Mouse (Mus musculus) heart, postnatal 14 days (tissue): ENCODE results near the gene Trpm4. TPM values are rescaled to one million over a fixed set of nuclear protein-coding genes. Genes with fewer than 3 reads are reported as not detected.

ENCODE experiments used
- DNase-seq, 2 experiments: peaks; one replicate each; pipeline ENCODE4 v3.0.0; 2021 to 2022
- intact Hi-C: fragments of 180-260 bp; cut with DNase I; formaldehyde crosslinking; loops from one replicate; pipeline ENCODE4 v1.15.1; 2025
- total RNA-seq, 2 experiments: library from RNA; stranded (reverse); gene quantifications; 2 replicates each; pipeline ENCODE4 v1.2.3; 2021

The Trpm4 gene
- total RNA-seq, 2 experiments from 2014 or later, result 20.8 to 22.3 TPM

DNA sequence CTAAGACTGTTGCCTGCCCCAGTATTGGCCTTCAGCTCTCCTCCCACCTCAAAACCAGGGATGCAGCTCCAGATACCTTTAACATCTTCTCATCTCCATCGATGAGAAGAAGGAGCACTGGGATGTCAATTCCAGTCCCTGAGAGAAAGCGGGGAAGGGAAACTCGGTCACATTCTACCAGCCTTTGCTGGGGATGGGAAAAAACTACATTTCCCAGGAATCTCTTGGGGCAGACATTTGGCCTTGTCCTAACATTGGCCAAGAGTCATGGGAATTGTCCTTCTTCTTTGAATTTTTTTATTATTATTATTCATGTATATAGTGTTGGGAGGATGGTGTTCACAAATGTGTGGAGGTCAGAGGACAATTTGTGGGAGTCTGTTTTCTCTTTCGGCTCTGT lies 11.3 kb downstream of the Trpm4 start:
- no peak for DNase-seq
- intact Hi-C loops, result no loop called here

DNA sequence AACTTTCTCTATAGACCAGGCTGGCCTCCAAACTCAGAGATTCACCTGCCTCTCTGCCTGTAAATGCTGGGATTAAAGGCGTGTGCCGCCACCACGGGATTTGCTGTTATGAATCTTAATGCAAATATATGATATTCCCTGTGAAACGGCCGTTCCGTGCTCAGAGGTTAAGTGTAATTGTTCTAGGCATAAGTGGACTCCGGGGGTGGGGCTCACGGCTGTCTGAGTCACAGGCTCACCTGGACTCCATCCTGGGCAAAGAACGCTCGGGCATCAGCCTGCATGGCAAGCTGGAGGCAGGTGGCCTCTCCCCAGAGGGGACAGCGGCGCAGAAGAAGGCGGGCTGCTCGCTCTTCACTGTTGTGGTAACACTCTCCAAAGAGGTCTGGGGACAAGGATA lies 17.0 kb downstream of the Trpm4 start:
- intact Hi-C loops, result no loop called here
- DNase-seq, result no peak

DNA sequence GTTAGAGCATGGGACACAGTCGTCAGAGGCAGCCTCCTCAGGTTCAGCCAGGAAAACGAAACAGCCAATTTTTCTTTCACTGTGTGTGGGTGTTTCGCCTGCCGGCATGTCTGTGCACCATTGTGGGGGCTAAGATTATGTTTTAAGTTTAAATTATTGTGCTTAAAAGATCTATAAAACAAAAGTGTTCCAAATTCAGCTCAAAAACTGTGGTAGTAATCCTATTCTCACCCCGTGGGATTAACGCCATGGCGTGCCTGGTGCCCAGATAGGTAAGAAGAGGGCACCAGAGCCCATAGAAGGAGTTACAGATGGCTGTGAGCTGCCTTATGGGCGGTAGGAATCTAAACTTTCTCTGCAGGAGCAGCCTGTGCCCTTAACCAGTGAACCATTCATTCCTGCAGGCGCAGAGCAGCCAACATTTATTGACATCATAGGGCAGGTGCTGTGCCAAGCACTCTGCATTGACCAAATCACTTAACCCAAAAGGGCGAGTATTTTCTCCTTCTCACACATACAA lies 18.3 kb downstream of the Trpm4 start:
- DNase-seq, result no peak
- intact Hi-C loops, result no loop called here

DNA sequence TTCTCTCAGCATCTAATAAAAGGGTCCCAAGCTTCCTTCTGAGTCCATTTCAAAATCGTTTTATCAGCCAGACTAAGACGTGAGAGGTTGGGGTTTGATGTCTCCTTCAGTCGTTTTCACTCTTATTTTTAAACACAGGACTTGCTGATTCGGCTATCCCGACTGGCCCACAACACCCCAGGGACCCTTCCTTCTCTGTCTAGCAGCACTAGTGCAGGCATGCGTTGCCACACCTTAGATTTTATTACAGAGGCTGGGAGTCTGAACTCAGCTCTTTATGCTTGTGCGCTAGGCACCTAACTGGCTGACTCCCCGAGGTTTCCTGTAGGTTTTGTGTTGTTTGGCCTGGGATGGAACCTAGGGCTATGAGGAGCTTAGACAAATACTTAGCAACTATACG lies 20.1 kb downstream of the Trpm4 start:
- DNase-seq, result no peak
- intact Hi-C loops, result loop anchor here (2.0 kb wide), 1 partner anchor 19 kb away; the partner anchor contains the start of gene Trpm4

DNA sequence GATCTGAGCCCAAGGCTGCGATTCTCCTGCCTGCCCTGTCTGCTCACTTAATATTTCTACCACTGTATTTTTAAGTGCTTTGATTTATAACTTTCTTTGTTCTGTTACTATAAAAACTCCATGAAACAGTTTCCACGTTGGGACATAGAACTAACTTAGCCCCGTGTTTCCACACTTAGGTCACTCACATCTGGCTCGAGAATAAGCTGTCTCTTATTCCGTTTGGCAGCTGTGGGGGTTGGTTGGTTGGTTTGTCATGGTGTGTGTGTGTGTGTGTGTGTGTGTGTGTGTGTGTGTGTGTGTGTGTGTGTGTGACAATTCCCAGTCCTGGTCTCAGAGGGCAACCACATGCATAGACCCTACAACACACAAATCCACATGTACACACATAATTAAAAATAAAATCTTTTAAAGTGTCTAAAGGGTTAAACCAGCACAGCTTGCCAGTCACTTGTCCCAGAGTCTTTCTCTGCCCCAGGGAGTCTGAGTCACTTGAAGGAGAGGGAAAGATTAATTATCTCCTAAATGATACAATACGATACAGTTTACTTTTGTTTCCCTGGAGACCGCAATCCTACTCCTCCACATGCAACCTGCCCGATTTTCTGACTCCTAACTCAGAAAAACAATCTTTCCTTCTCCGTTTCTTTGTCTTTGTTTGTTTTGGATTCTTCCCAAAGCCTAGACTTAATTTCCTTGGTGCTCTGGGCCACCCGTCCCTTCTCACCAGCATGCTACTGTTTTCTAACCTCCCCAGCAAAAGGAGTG lies 20.7 kb downstream of the Trpm4 start:
- intact Hi-C loops, result loop anchor here (2.0 kb wide), 1 partner anchor 20 kb away; the partner anchor contains the start of gene Trpm4
- DNase-seq, result no peak

DNA sequence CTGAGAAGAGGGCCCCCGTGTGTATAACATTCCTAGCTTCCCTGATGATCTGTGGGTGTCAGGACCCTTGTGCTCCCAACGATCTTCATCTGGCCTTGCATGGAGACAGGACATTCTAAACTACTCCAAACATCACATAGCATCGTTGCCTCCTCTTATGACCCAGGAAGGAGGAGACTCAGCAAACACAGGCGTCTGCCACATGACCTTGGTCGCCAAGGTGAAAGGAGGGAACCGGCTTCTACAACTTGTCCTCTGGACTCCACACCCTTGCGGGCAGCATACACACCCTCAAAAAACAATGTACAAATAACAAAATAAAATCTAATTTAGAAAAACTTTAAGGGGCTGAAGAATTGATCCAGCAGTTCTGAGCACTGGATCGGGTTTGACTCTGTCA lies 21.6 kb downstream of the Trpm4 start:
- intact Hi-C loops, result loop anchor here (2.0 kb wide), 1 partner anchor 21 kb away; the partner anchor contains the start of gene Trpm4
- DNase-seq, result no peak

DNA sequence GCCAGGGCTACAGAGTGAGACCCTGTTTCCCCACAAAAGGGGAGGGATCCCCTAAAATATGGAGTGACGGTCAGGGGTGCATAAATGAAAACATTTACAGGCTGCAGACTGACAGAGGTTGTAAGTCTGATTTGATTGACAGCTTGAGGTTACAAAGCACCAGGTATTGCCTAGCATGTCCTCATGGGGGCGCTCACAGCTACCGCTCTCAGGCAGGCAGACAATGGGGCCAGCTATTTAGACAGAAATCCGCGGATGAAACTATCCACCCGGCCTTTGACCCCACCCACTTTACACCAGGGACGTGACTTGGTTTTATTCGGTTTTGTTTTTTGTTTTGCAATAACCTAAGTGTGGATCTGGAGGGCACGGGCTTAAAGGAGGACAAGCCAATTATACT lies 24.1 kb downstream of the Trpm4 start:
- DNase-seq, result peak; percentile 63 to 77
- intact Hi-C loops, result loop anchor here (5.0 kb wide), 1 partner anchor 33 kb away; no protein-coding TSS in a partner anchor

DNA sequence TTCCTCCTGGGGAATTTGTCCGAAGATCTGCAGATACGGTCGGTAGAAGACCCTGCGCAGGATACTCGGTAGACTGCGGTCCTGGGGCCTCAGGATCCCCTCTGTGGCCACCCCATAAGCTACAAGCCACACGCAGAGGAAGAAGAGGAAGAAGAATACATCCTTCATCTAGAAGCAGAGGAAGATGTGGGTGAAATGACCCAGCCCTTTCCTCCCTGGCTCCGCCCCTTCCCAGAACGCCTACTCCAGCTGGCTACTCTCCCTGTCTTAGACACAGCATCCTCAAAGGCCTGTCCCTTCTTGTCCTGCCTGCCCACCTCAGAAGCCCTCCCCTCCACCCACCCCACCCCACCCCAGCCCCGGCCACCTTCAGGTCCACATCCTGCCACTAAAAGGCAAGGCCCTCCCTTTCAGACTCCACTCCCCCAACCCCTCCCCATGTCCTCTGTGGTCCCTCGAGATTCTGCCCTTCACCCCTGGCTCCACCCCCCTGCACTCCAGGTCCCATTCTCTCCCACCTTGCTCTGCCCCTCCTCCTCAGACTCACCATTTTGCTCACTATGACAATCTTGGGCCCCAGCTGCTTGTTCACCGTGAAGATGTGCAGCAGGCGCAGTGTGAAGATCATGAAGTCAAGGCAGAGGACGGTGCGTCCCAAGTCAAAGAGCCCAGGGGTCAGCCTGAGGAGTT lies 24.9 kb downstream of the Trpm4 start:
- intact Hi-C loops, result loop anchor here (5.0 kb wide), 1 partner anchor 34 kb away; no protein-coding TSS in a partner anchor
- no peak for DNase-seq

DNA sequence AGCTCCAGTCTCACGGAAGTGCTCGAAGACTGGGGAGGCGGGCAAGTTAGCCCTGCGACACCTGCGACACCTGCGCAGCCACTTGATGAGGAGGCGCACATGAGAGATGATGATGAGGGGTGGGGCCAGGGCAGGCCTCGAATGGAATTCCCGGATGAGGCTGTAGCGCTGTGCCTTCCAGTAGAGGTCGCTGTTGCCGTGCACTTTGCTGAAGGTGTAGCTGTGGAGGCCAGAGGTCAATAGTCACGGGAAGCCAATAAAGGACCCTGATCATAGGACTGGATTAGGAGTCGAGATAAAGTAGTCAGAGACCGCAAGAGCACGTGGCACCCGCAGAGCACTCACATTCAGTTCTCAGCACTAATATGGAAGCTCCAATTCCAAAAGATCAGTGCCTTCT lies 28.3 kb downstream of the Trpm4 start:
- DNase-seq, result peak; percentile 57 to 78
- intact Hi-C loops, result loop anchor here (2.0 to 5.0 kb wide), 2 partner anchors 37 to 98 kb away; no protein-coding TSS in a partner anchor

DNA sequence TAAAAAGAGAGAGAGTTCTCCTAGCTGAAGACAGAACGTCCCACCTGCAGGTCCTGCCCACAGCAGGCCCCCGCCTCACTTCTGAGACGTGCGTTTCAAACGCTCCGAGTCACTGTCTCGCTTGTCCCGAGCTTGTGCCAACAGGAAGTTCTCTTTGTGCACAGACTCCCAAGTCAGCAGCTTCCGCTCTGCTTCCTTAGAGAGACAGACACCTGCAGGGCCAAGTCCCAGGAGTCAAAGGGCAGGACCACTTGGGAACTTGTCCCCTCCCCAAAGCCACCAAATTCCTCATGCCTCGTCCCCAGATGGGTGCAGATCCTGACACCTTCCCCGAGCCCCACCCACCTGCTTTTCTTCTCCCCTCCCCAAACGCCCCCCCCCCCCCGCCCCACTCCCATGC lies 28.7 kb downstream of the Trpm4 start:
- intact Hi-C loops, result loop anchor here (2.0 to 5.0 kb wide), 3 partner anchors 37 to 223 kb away; no protein-coding TSS in a partner anchor

DNA sequence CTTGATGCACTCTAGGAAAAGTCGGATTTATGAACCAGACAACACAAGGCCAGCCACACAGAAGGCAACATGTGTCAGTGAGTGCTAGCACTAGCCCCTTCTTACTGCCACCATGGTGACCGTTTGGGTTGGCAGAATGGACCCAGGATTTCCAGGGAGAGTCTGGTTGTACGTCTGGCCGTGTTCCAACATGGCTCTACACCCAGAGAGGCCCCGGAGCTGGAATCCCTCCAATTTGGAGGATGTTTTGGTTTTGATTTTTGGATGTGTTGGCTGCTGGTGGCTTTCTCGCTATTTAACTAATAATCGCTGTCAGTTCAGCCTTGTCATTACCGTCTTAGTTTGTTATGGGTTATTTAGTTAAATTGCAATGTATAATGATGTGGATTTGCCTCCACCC lies 31.0 kb downstream of the Trpm4 start:
- intact Hi-C loops, result loop anchor here (5.0 kb wide), 1 partner anchor 220 kb away; no protein-coding TSS in a partner anchor
- no peak for DNase-seq

More for the DNA sequence above, 28.7 kb downstream of the Trpm4 start:
- DNase-seq, result no peak

DNA sequence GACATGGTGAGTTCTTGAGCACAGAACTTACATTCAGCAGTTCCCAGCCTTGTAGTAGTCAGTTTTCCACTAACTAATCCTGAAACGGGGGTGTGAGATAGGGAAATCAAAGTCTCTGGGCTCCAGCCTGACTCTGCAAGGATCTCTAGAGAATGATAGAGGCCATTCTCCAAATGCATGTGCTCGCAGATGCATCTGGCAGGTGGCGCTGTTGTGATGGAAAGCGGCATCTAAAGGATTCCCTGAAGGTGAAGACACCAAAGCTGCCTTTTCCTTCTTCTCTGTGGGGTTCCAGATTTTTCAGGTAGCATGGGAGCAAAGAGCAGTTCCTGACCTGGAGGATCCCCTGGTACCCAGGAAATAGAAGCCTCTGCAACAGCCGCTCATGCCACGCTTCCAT lies 33.3 kb downstream of the Trpm4 start:
- peak; percentile 70 to 77 for DNase-seq
- intact Hi-C loops, result loop anchor here (5.0 kb wide), 1 partner anchor 218 kb away; no protein-coding TSS in a partner anchor

DNA sequence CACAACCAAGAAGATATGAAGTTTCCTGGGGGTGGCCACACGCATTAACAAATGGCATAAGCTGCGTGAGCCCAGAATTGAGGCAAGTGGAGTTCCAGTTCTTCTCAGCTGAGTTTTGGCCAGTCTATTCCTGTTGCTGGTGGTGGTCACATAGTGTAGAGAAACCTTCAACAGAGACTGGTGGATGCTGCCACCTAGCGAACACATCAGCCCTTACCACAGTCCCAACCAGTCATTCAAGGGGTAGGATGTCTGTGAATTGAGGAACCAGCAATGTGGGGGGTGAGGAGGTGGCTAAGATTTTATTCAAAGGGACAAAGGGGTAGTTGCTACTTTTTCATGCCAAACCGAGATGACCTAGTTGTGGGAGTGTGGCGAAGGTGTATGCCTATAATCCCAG lies 33.8 kb downstream of the Trpm4 start:
- intact Hi-C loops, result loop anchor here (5.0 kb wide), 2 partner anchors 137 to 217 kb away; partner anchors contain the start of gene Slc17a7
- peak; percentile 61 to 75 for DNase-seq

DNA sequence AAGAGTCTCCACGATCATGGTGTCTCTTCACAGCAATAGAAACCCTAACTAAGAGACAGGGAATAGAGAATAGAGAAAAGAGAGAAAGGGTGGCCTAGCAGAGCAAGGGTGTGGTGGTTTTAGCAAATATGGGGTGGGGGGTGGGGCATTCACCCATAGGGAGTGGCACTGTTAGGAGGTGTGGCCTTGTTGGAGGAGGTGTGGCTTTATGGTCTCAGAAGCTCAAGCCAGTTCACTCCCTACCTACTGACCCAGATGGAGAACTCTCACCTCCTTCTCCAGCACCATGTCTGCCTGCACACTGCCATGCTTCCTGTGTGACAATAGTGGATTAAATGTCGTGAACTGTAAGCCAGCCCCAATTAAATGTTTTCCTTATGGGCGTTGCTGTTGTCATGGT lies 36.0 kb downstream of the Trpm4 start:
- no peak for DNase-seq
- intact Hi-C loops, result loop anchor here (5.0 kb wide), 1 partner anchor 135 kb away; the partner anchor contains the start of gene Slc17a7

DNA sequence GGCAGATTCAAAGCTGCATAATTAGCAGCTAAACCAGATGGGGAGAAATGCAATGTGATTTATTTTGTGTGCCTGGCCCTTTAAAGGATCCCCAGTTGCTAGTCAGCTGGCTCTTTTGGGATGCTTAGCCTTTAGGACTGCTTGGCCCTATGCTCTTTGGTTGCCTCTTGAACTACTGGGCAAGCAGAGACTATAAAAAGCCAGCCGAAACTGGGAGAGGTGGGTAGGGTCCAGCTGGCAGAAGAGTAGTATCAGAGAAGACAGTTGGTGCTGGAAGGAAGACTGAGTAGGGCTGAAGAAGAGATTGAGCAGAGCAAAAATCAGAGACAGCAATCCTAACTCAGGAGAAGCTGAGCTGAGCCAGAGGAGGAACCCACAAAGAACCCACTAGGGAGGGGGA lies 37.0 kb downstream of the Trpm4 start:
- no peak for DNase-seq
- intact Hi-C loops, result loop anchor here (5.0 kb wide), 1 partner anchor 134 kb away; the partner anchor contains the start of gene Slc17a7

DNA sequence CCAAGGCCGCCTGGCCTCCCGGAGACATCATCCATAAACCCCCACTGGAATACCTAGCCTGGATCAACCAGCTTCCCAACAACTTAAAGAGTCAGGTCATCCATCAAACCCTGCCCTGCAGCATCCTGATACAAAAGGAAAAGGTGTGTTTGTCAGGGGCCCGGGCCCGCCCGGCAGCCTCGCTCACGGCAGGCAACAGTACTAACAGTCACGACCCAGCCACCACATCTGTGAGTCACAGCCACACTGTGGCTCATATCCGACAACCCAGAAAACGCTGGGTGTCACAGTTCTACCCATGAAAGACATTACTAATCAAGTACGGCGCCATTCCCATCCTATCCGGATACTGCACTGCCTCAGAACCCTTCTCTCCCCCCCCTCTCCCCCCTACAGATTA lies 47.1 kb downstream of the Trpm4 start:
- no peak for DNase-seq
- intact Hi-C loops, result no loop called here

DNA sequence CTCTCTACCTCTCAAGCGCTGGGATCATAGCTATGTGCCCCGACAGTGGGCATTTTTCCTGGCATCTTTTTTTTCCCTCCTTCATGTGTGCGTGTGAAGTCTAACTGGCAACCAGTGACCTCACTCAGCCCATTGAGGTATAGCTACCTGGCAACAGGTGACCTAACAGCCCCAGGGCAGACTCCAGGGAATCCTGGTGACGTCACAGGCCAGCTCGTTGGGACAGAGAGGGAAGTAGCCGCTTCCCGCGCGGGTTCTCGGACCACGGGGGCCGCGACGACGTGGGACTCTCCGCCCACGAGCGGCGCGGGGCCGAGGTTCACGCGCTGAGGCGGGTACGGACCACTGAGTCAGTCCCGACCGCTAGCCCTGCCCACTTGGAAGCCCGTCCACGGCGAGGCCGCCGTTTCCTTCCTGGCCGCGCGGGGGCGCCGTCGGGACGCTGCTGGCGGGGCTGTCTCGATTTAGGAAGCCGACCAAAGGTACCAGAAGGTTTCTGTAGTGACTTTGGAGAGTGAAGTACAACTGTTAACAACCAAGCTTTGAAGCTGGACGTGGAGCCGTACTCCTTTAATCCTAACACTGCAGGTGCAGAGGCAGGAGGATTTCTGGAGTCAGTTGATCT lies 56.3 kb downstream of the Trpm4 start, which contains the start of gene Slc6a21:
Gene Slc6a21, plus strand, starts transcription at position 378 of the 625 bp plus-strand sequence.
- DNase-seq, result peak; percentile 78 to 88

DNA sequence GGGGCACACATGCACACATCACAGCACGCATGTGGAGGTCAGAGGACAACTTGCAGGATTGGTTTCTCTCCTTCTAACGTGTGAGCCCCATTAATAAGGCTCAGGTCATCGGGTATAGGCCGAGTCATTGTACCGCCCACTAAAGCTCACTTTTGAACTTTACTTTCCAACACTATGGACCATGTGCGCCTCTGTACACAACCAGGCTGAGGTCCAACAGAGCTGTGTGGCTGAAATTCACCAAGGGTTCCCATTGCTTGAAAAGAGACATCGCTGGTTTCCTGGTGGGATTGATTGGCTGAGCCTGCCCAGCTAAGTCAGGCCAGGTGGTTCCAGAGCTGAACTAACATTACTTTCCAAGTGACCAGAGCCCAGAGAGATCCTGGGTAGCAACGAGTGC lies 59.9 kb downstream of the Trpm4 start:
- intact Hi-C loops, result no loop called here
- DNase-seq, result no peak

More for the DNA sequence above, 56.3 kb downstream of the Trpm4 start, which contains the start of gene Slc6a21:
- intact Hi-C loops, result no loop called here

DNA sequence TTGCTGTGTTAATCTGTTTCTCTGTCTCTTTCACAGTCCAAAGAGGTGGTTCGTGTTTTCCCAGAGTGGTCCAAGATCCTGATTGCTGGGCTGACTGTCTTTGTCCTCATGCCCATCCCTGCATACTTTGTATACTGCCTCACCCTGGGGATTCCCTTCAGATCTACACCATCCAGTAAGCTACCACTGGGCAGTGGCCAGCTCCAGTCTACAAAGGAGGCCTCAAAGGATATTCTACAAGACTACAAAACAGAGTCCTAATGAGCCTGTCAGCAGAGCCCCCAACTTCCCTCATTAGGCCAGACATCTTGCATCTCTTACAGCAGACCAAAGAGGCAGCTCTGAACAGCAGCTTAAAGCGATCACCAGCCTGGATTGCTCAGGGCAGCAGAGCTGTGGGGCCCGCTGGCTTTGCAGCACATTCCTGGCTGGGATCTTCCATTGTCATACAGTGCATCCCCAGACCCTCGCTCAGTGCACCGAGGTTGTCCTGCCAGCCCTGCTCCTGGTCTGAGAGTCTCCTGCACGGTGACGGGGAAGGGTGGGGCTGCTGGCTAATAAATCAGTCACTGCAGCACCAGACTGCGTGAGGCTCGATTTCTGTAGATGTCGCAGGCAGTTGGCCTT lies 60.7 kb downstream of the Trpm4 start:
- DNase-seq, result no peak
- intact Hi-C loops, result no loop called here

DNA sequence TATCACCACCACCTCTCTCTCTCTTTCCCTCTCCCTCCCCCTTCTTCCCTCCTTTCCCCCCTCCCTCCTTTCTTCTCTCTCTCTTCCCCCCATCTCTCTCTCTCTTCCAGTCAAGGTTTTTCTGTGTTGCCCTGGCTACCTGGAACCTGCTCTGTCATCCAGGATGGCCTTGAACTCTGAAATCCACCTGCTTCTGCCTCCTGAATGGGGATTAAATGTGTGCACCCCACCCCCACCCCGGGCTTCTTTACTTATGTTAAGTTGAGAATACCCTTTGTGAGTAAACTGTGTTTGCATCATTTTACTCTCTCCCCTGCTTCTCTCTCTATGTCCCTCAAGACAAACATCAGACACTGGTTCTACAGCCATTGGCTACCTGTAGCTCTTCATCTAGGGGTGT lies 68.1 kb downstream of the Trpm4 start:
- intact Hi-C loops, result no loop called here
- DNase-seq, result no peak
